Mouse (Mus musculus) forebrain, embryonic 16.5 days (tissue): ENCODE data around the gene Epha4. TPM values are rescaled to one million over a fixed set of nuclear protein-coding genes. Genes with fewer than 3 reads are reported as not detected.

Experiments
- ATAC-seq: fragments of 200-750 bp; cut with Nextera tagmentation; 2 replicates; pipeline ENCODE4 v1.8.0; 2017; ENCODE audit warnings: mild to moderate bottlenecking, moderate library complexity
- H3K27ac ChIP-seq: fragments of 300-500 bp; sonication (generic); 2 replicates; pipeline ENCODE4 v1.5.1; 2014; ENCODE audit warnings: low read length, control low read depth
- H3K27me3 ChIP-seq: fragments of 300-500 bp; sonication (generic); replicated peaks from 2 replicates; pipeline ENCODE4 v1.6.1; 2014; ENCODE audit warnings: low read length; ENCODE audit not compliant: control insufficient read depth, insufficient read depth
- H3K36me3 ChIP-seq: fragments of 300-500 bp; sonication (generic); 2 replicates; pipeline ENCODE4 v1.6.1; 2014; ENCODE audit not compliant: control insufficient read depth, insufficient read depth
- H3K4me1 ChIP-seq: fragments of 300-500 bp; sonication (generic); replicated peaks from 2 replicates; pipeline ENCODE4 v1.6.1; 2014; ENCODE audit warnings: low read length; ENCODE audit not compliant: control insufficient read depth, insufficient read depth
- H3K4me2 ChIP-seq: fragments of 300-500 bp; sonication (generic); 2 replicates; pipeline ENCODE4 v1.6.1; 2014; ENCODE audit warnings: mild to moderate bottlenecking, low read length, control low read depth
- H3K4me3 ChIP-seq: fragments of 300-500 bp; sonication (generic); replicated peaks from 2 replicates; pipeline ENCODE4 v1.5.1; 2014; ENCODE audit warnings: mild to moderate bottlenecking, low read length, control low read depth
- H3K9ac ChIP-seq: fragments of 300-500 bp; sonication (generic); replicated peaks from 2 replicates; pipeline ENCODE4 v1.6.1; 2014; ENCODE audit warnings: low read depth, low read length, control low read depth
- H3K9me3 ChIP-seq: fragments of 300-500 bp; sonication (generic); 2 replicates; pipeline ENCODE4 v1.6.1; 2016; ENCODE audit warnings: low read length; ENCODE audit not compliant: control insufficient read depth
- WGBS: fragments of 180-500 bp; shearing (Covaris S2); extraction: QIAGEN DNeasy Blood & Tissue Kit; methylation state at CpG from one replicate; pipeline ENCODE4 v1.1.7; 2014; 5-methylcytosine and 5-hydroxymethylcytosine counted together
- polyA plus RNA-seq: library from polyadenylated mRNA; unstranded; fragments of >200 nt; fragmentation: Nextera tagmentation; extraction: Ambion mirVana; gene quantifications from 2 replicates; pipeline ENCODE4 v1.2.1, GENCODE M21; 2015

Gene Epha4
- polyA plus RNA-seq, 1 experiment from 2014 or later = 76.4 TPM

- H3K4me3 ChIP-seq = no peak overlapping the region
- peaks cover 50% of the 10 kb centered on the region for H3K4me1 ChIP-seq
- no peaks in the 10 kb centered on the region for H3K9me3 ChIP-seq
- 64% methylated on average over 13 of the region's 13 CpGs for WGBS
- no peak overlapping the region for H3K9ac ChIP-seq
- ATAC-seq = peak; percentile 39
- no peak overlapping the region for H3K4me2 ChIP-seq
- H3K36me3 ChIP-seq = no peaks in the 10 kb centered on the region
- H3K27ac ChIP-seq = no peak overlapping the region
- H3K27me3 ChIP-seq = no peaks in the 10 kb centered on the region
Observed at GRCm38 (mm10) chr1:77412285-77412684, 102.6 kb downstream of the Epha4 start.

- Histone ChIP-seq H3K4me2 (no peak overlapping the region), H3K27ac (no peak overlapping the region), H3K9ac (no peak overlapping the region), H3K27me3 (no peaks in the 10 kb centered on the region), H3K9me3 (no peaks in the 10 kb centered on the region), H3K4me3 (no peak overlapping the region), H3K4me1 (peaks cover 54% of the 10 kb centered on the region), H3K36me3 (no peaks in the 10 kb centered on the region)
- WGBS = 73% methylated on average over 4 of the region's 4 CpGs
- no peak for ATAC-seq
Observed at GRCm38 (mm10) chr1:77411222-77411621, 103.7 kb downstream of the Epha4 start.

GRCm38 (mm10) chr1:77410716-77411115, 104.2 kb downstream of the Epha4 start:
- Histone ChIP-seq H3K27me3 (no peaks in the 10 kb centered on the region), H3K4me3 (no peak overlapping the region), H3K4me1 (peaks cover 54% of the 10 kb centered on the region), H3K4me2 (no peak overlapping the region), H3K36me3 (no peaks in the 10 kb centered on the region), H3K9ac (no peak overlapping the region), H3K9me3 (no peaks in the 10 kb centered on the region), H3K27ac (no peak overlapping the region)
- 49% methylated on average over 2 of the region's 2 CpGs for WGBS
- no peak for ATAC-seq

- WGBS = 25% methylated on average over 3 of the region's 3 CpGs
- H3K4me3 ChIP-seq = no peak overlapping the region
- no peak overlapping the region for H3K27ac ChIP-seq
- H3K9me3 ChIP-seq = no peaks in the 10 kb centered on the region
- H3K27me3 ChIP-seq = no peaks in the 10 kb centered on the region
- H3K4me1 ChIP-seq = peaks cover 57% of the 10 kb centered on the region
- no peaks in the 10 kb centered on the region for H3K36me3 ChIP-seq
- no peak overlapping the region for H3K9ac ChIP-seq
- ATAC-seq = peak; percentile 68
- no peak overlapping the region for H3K4me2 ChIP-seq
Observed at GRCm38 (mm10) chr1:77410153-77410552, 104.7 kb downstream of the Epha4 start.

- H3K9ac ChIP-seq = no peak overlapping the region
- H3K4me2 ChIP-seq = peak overlapping the region; percentile 5; the same call in 1 of the 2 replicates
Observed at GRCm38 (mm10) chr1:77409509-77409908, 105.4 kb downstream of the Epha4 start.

GRCm38 (mm10) chr1:77407417-77407816, 107.5 kb downstream of the Epha4 start:
- H3K36me3 ChIP-seq = no peaks in the 10 kb centered on the region
- no peaks in the 10 kb centered on the region for H3K9me3 ChIP-seq
- no peaks in the 10 kb centered on the region for H3K27me3 ChIP-seq
- no peak overlapping the region for H3K4me3 ChIP-seq
- H3K4me1 ChIP-seq = peaks cover 68% of the 10 kb centered on the region
- ATAC-seq = no peak
- no peak overlapping the region for H3K9ac ChIP-seq
- no peak overlapping the region; the same call in 1 of the 2 replicates for H3K27ac ChIP-seq
- no peak overlapping the region for H3K4me2 ChIP-seq
- WGBS = 31% methylated on average over 9 of the region's 9 CpGs

More at GRCm38 (mm10) chr1:77409509-77409908, 105.4 kb downstream of the Epha4 start:
- H3K4me3 ChIP-seq = no peak overlapping the region
- H3K36me3 ChIP-seq = no peaks in the 10 kb centered on the region
- peak overlapping the region; percentile 16; the same call in 1 of the 2 replicates for H3K27ac ChIP-seq
- H3K9me3 ChIP-seq = no peaks in the 10 kb centered on the region
- peaks cover 61% of the 10 kb centered on the region for H3K4me1 ChIP-seq
- H3K27me3 ChIP-seq = no peaks in the 10 kb centered on the region
- ATAC-seq = no peak
- 49% methylated on average over 8 of the region's 8 CpGs for WGBS

GRCm38 (mm10) chr1:77406631-77407030, 108.3 kb downstream of the Epha4 start:
- Histone ChIP-seq H3K27me3 (no peaks in the 10 kb centered on the region), H3K4me3 (no peak overlapping the region), H3K27ac (no peak overlapping the region; the same call in 1 of the 2 replicates), H3K9me3 (no peaks in the 10 kb centered on the region), H3K4me2 (0 out of 2 replicates have a peak overlapping the region, but pooled peaks have one; percentile 3), H3K9ac (no peak overlapping the region), H3K36me3 (no peaks in the 10 kb centered on the region), H3K4me1 (peaks cover 69% of the 10 kb centered on the region)
- 27% methylated on average over 9 of the region's 9 CpGs for WGBS
- peak; percentile 29; the same call in 1 of the 2 replicates for ATAC-seq

GRCm38 (mm10) chr1:77404537-77404936, 110.4 kb downstream of the Epha4 start:
- Histone ChIP-seq H3K4me3 (no peak overlapping the region), H3K9ac (no peak overlapping the region), H3K4me1 (peaks cover 57% of the 10 kb centered on the region), H3K4me2 (no peak overlapping the region), H3K27me3 (no peaks in the 10 kb centered on the region), H3K9me3 (no peaks in the 10 kb centered on the region), H3K27ac (no peak overlapping the region), H3K36me3 (peaks cover 2% of the 10 kb centered on the region; the same call in 1 of the 2 replicates)
- ATAC-seq = no peak
- WGBS = 66% methylated on average over 10 of the region's 10 CpGs

GRCm38 (mm10) chr1:77402942-77403341, 111.9 kb downstream of the Epha4 start:
- ATAC-seq = peak; percentile 34; the same call in 1 of the 2 replicates
- Histone ChIP-seq H3K27ac (no peak overlapping the region), H3K36me3 (peaks cover 7% of the 10 kb centered on the region), H3K4me3 (no peak overlapping the region), H3K9me3 (no peaks in the 10 kb centered on the region), H3K9ac (no peak overlapping the region), H3K4me1 (peaks cover 49% of the 10 kb centered on the region), H3K27me3 (no peaks in the 10 kb centered on the region), H3K4me2 (no peak overlapping the region)
- 47% methylated on average over 4 of the region's 4 CpGs for WGBS

- Histone ChIP-seq H3K9ac (no peak overlapping the region), H3K4me2 (no peak overlapping the region), H3K36me3 (peaks cover 12% of the 10 kb centered on the region), H3K4me1 (peaks cover 35% of the 10 kb centered on the region), H3K27me3 (no peaks in the 10 kb centered on the region), H3K9me3 (no peaks in the 10 kb centered on the region), H3K4me3 (no peak overlapping the region), H3K27ac (no peak overlapping the region)
- no peak for ATAC-seq
- WGBS = 69% methylated on average over 1 of the region's 1 CpGs
Observed at GRCm38 (mm10) chr1:77401465-77401864, 113.4 kb downstream of the Epha4 start.
